Mouse (Mus musculus) hindbrain, embryonic 11.5 days (tissue): ENCODE measurements around the gene Ankrd13c. TPM values are rescaled to one million over a fixed set of nuclear protein-coding genes. Genes with fewer than 3 reads are reported as not detected.

ENCODE experiments used
- ATAC-seq: fragments of 200-750 bp; cut with Nextera tagmentation; 2 replicates; pipeline ENCODE4 v1.8.0; 2017; ENCODE audit warnings: mild to moderate bottlenecking, moderate TSS enrichment, moderate library complexity; ENCODE audit not compliant: low FRiP score
- DNase-seq: peaks from one replicate; pipeline ENCODE4 v3.0.0-alpha.2; 2015; ENCODE audit warnings: low spot score
- H3K27ac ChIP-seq: fragments of 300-500 bp; sonication (generic); 2 replicates; pipeline ENCODE4 v1.5.1; 2014; ENCODE audit warnings: mild to moderate bottlenecking, low read depth, low read length
- H3K27me3 ChIP-seq: fragments of 300-500 bp; sonication (generic); 2 replicates; pipeline ENCODE4 v1.6.1; 2014; ENCODE audit warnings: mild to moderate bottlenecking, low read length, moderate library complexity, mixed read lengths; ENCODE audit not compliant: control insufficient read depth, insufficient read depth
- H3K36me3 ChIP-seq: fragments of 300-500 bp; sonication (generic); 2 replicates; pipeline ENCODE4 v1.6.1; 2014; ENCODE audit warnings: mild to moderate bottlenecking, low read length, moderate library complexity, mixed read lengths; ENCODE audit not compliant: control insufficient read depth, insufficient read depth
- H3K4me1 ChIP-seq: fragments of 300-500 bp; sonication (generic); replicated peaks from 2 replicates; pipeline ENCODE4 v1.6.1; 2014; ENCODE audit warnings: low read length, mixed read lengths; ENCODE audit not compliant: control insufficient read depth, insufficient read depth
- H3K4me2 ChIP-seq: fragments of 300-500 bp; sonication (generic); replicated peaks from 2 replicates; pipeline ENCODE4 v1.6.1; 2014; ENCODE audit warnings: mild to moderate bottlenecking, low read depth, low read length
- H3K4me3 ChIP-seq: fragments of 300-500 bp; sonication (generic); 2 replicates; pipeline ENCODE4 v1.5.1; 2014; ENCODE audit warnings: low read depth, low read length
- H3K9ac ChIP-seq: fragments of 300-500 bp; sonication (generic); 2 replicates; pipeline ENCODE4 v1.6.1; 2014; ENCODE audit warnings: low read depth, low read length
- H3K9me3 ChIP-seq: fragments of 300-500 bp; sonication (generic); 2 replicates; pipeline ENCODE4 v1.6.1; 2016; ENCODE audit warnings: low read length; ENCODE audit not compliant: control insufficient read depth
- WGBS: fragments of 180-500 bp; shearing (Covaris S2); extraction: QIAGEN DNeasy Blood & Tissue Kit; methylation state at CpG from one replicate; pipeline ENCODE4 v1.1.7; 2014; 5-methylcytosine and 5-hydroxymethylcytosine counted together
- polyA plus RNA-seq: library from polyadenylated mRNA; unstranded; fragments of >200 nt; fragmentation: Nextera tagmentation; extraction: Ambion mirVana; gene quantifications from 2 replicates; pipeline ENCODE4 v1.2.1, GENCODE M21; 2014

The Ankrd13c gene
- polyA plus RNA-seq, 1 experiment from 2014 or later, result 23.7 TPM

- DNase-seq (no peak), ATAC-seq (no peak)
- no peaks in the 10 kb centered on the region for H3K27me3 ChIP-seq
- no peaks in the 10 kb centered on the region for H3K36me3 ChIP-seq
- H3K4me3 ChIP-seq, result no peak overlapping the region
- no peaks in the 10 kb centered on the region for H3K4me1 ChIP-seq
- whole genome bisulfite sequencing, result 95% methylated on average over 3 of the region's 3 CpGs
- H3K9me3 ChIP-seq, result no peaks in the 10 kb centered on the region
- no peak overlapping the region for H3K27ac ChIP-seq
- H3K9ac ChIP-seq, result no peak overlapping the region
- H3K4me2 ChIP-seq, result no peak overlapping the region
Observed at GRCm38 (mm10) chr3:157923268-157923835, 23.7 kb upstream of the Ankrd13c start.

DNA sequence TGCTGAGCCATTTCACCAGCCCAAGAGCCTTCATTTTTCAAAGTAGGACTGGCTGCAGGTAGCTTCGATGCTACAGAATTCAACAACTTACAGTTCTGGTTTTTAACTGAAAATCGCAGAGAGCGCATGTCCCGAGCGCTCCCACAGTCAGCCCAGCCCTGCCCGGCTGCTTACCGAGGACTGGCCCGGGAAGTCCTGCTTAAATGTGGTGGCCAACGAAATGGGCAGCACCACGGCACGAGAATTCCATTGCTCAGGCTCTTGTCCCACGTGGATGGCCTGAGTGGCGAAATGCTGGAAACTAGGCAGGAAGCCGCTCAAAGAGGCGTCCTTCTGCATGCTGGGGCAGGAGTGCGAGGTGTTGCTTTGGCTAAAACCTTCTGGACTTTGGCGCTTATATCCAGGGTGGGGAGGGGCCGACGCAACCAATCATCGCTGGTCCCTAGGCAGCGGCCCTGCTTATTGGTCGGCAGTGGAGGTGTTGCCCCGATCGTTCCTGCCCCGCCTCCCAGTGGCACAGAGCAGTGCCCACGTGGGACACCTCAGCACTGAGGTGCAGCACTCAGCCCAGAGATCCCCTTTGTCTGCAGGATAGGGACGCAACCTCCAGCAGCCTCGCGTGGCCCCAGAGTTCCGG is 22.2 kb upstream of the Ankrd13c start, which contains the start of gene Cth:
TSS of gene Cth (minus strand) at position 386 of the 637 bp plus-strand sequence.
- no peaks in the 10 kb centered on the region for H3K9me3 ChIP-seq
- no peaks in the 10 kb centered on the region for H3K36me3 ChIP-seq
- peak within 1 kb of the TSS; percentile 45; the same call in 1 of the 2 replicates for H3K9ac ChIP-seq
- H3K4me2 ChIP-seq, result peak within 1 kb of the TSS; percentile 78
- under 1% methylated on average over 30 of the region's 30 CpGs for WGBS
- ATAC-seq (peak; percentile 100), DNase-seq (peak; percentile 86)
- no peaks in the 10 kb centered on the region for H3K4me1 ChIP-seq
- H3K4me3 ChIP-seq, result peak within 1 kb of the TSS; percentile 44
- H3K27ac ChIP-seq, result no peak within 1 kb of the TSS
- H3K27me3 ChIP-seq, result no peaks in the 10 kb centered on the region

DNA sequence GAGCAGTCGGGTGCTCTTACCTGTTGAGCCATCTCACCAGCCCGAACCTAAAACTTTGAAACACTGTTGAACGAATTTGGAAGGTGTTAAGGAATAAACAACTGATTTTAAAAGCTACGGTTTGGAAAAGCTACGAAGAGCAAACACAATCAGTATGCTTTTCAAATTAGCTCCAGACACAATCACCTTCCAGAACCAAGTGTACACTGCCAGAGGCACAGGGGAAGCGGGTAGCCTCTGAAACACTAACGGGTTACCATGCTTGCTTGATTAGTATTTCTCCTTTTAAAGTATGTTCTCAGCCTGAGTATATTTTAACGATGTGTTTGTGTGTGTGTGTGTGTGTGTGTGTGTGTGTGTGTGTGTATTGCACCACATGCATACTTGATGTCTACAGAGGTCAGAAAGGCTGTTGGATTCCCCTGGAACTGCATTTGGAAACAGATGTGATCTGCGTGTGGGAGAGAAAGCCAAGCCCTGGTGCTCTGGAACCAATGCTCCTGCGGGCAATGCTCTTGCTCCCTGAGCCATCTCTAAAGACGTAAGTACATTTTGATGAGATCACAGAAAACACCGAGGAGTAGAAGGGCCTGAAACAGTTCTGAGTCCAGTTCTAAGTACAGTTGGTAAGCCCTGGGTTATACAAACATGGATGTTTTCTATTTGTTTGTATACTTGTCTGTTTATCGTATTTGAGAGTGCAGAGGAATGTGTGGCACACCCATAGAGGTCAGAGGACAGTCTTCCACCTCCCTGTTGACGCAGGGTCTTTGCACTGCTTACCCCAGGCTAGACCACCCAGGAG is 21.1 kb upstream of the Ankrd13c start:
- H3K4me3 ChIP-seq, result no peak overlapping the region
- no peaks in the 10 kb centered on the region for H3K9me3 ChIP-seq
- H3K36me3 ChIP-seq, result no peaks in the 10 kb centered on the region
- H3K4me2 ChIP-seq, result no peak overlapping the region
- no peak overlapping the region for H3K27ac ChIP-seq
- WGBS, result 93% methylated on average over 14 of the region's 14 CpGs
- no peaks in the 10 kb centered on the region for H3K4me1 ChIP-seq
- peak; percentile 8 for DNase-seq
- no peaks in the 10 kb centered on the region for H3K27me3 ChIP-seq
- H3K9ac ChIP-seq, result no peak overlapping the region
- no peak for ATAC-seq

- ATAC-seq (no peak), DNase-seq (peak; percentile 4)
- H3K27me3 ChIP-seq, result no peaks in the 10 kb centered on the region
- H3K4me1 ChIP-seq, result no peaks in the 10 kb centered on the region
- WGBS, result 46% methylated on average over 2 of the region's 2 CpGs
- H3K27ac ChIP-seq, result no peak overlapping the region
- no peaks in the 10 kb centered on the region for H3K9me3 ChIP-seq
- H3K4me2 ChIP-seq, result no peak overlapping the region
- H3K9ac ChIP-seq, result no peak overlapping the region
- H3K4me3 ChIP-seq, result no peak overlapping the region
- H3K36me3 ChIP-seq, result no peaks in the 10 kb centered on the region
Observed at GRCm38 (mm10) chr3:157926761-157927160, 20.3 kb upstream of the Ankrd13c start.

- H3K9me3 ChIP-seq, result no peaks in the 10 kb centered on the region
- H3K4me1 ChIP-seq, result no peaks in the 10 kb centered on the region
- H3K4me3 ChIP-seq, result no peak overlapping the region
- no peak for DNase-seq
- no peak overlapping the region for H3K9ac ChIP-seq
- H3K27me3 ChIP-seq, result no peaks in the 10 kb centered on the region
- 89% methylated on average over 2 of the region's 2 CpGs for WGBS
- no peak overlapping the region for H3K27ac ChIP-seq
- no peaks in the 10 kb centered on the region for H3K36me3 ChIP-seq
- no peak for ATAC-seq
- H3K4me2 ChIP-seq, result no peak overlapping the region
Observed at GRCm38 (mm10) chr3:157928731-157929130, 18.3 kb upstream of the Ankrd13c start.

DNA sequence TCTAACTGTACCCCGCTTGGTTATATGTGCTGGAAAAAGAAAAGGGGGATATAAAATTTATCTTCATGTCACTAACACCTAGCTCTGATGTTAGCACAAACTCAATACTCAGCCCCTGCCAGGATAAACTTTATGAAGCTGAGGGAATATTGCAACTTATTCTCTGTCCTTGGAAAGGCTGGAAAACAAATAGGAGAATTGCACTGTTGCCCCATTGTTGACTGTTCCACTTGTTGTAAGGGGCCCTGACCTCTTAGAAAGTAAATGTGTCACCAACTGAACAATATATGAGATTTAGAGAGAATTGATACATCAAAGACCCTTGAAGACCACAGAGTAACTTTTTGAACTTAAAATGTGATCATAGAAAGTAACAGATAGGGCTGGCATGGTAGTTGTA is 17.6 kb upstream of the Ankrd13c start:
- Histone ChIP-seq H3K36me3 (no peaks in the 10 kb centered on the region), H3K9me3 (no peaks in the 10 kb centered on the region), H3K27ac (no peak overlapping the region), H3K4me1 (no peaks in the 10 kb centered on the region), H3K4me3 (no peak overlapping the region), H3K9ac (no peak overlapping the region), H3K27me3 (no peaks in the 10 kb centered on the region), H3K4me2 (no peak overlapping the region)
- no peak for DNase-seq
- ATAC-seq, result no peak
- WGBS, result 100% methylated on average over 1 of the region's 1 CpGs

GRCm38 (mm10) chr3:157931592-157931991 is 15.4 kb upstream of the Ankrd13c start:
- ATAC-seq (no peak), DNase-seq (no peak)
- Histone ChIP-seq H3K4me2 (no peak overlapping the region), H3K9me3 (no peaks in the 10 kb centered on the region), H3K9ac (no peak overlapping the region), H3K4me1 (no peaks in the 10 kb centered on the region), H3K4me3 (no peak overlapping the region), H3K36me3 (no peaks in the 10 kb centered on the region), H3K27ac (no peak overlapping the region), H3K27me3 (no peaks in the 10 kb centered on the region)
- 64% methylated on average over 3 of the region's 3 CpGs for WGBS

DNA sequence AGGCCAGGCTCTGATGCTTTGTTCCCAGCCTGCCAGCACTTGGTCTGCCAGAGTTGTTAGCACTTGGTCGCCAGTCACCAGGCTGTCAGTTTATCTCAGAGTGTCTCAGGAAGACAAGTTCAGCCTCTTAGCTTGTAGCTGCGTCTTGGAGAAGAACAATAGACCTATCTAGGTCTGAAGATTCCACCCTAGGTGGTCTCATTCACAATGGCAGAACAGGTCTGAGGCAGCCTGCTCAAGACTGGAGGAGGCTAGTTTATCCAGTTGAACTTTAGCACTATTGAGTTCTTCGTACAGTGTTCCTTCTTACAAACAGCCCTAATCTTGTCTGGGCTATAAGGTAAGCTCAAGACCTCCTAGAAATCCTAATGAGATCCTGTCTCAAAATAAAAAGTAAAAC is 15.0 kb upstream of the Ankrd13c start:
- no peak overlapping the region for H3K4me2 ChIP-seq
- H3K9ac ChIP-seq, result no peak overlapping the region
- H3K4me3 ChIP-seq, result no peak overlapping the region
- no peaks in the 10 kb centered on the region for H3K27me3 ChIP-seq
- no peak overlapping the region for H3K27ac ChIP-seq
- H3K4me1 ChIP-seq, result no peaks in the 10 kb centered on the region
- DNase-seq (no peak), ATAC-seq (no peak)
- no peaks in the 10 kb centered on the region for H3K9me3 ChIP-seq
- WGBS, result 47% methylated on average over 3 of the region's 3 CpGs
- H3K36me3 ChIP-seq, result no peaks in the 10 kb centered on the region
